Mouse (Mus musculus): Measurements from ENCODE around the gene Galnt7. TPM values are rescaled to one million over a fixed set of nuclear protein-coding genes. Genes with fewer than 3 reads are reported as not detected.
A peak's percentile ranks its signal among the peaks of the same experiment; 100 is the strongest.

Gene Galnt7
- total RNA-seq, 2 experiments from 2014 or later: 20.9 to 23.7 TPM

- DNase-seq (ENCODE audit: low spot score in 2 of 2): no peak
Observed at GRCm38 (mm10) chr8:57585831-57586230, 67.0 kb downstream of the Galnt7 start.

DNA sequence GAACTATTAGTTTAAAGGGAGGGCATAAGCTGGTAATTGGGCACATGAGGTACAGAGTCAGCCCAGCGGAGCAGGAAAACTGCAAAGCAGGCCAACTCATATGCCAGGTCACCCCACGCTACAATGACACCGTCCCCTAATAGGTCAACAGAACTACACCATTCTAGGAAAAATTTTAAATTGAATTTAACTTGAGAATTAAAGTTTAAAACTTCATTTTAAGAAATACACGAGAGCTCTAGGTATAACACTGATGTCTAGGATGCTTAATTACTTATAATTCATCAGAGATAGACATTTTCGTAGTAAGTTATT, 67.7 kb downstream of the Galnt7 start:
- no peak for DNase-seq (ENCODE audit: low spot score in 2 of 2)

- no peak for DNase-seq (ENCODE audit: low spot score in 2 of 2)
Observed at GRCm38 (mm10) chr8:57584416-57585127, 68.3 kb downstream of the Galnt7 start.

DNA sequence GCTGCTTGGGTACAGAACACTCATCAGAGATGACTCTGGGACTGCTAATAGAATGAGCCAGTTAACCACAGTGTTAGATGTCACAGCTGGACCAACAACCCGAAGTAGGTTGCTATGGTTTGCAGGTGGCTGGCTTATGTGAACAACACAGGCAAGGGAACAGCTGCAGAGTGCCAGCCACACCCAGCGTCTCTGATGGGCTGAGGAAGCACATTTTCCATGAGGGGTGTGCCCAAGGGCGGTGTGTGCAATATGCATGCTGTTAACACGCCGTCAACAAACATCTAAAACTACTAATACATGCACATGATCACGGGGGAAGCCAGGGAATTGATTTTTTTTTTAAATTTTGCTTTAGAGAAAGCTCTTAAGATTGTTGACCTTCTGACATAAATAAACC, 73.0 kb downstream of the Galnt7 start:
- no peak for DNase-seq (ENCODE audit: low spot score in 2 of 2)

DNA sequence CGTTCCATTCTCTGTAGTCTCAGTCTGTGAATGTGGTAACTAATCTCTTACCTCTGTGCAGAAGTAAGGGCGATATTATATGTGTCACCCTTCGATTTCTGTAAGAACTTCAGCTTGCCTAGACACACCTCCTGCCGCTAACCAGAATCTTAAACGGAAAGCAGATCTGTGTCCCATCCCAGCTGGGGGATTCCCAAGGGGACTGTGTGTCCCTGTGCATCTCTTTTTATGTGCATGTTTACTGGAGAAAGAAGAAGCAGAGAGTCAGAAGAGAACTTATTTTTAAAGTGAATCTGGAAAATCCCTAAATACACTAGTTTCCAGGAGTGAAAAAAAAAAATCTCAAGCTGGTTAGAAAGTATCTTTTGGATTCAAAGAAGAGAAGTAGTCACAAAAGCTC, 75.5 kb downstream of the Galnt7 start:
- DNase-seq (ENCODE audit: low spot score in 2 of 2): no peak

DNA sequence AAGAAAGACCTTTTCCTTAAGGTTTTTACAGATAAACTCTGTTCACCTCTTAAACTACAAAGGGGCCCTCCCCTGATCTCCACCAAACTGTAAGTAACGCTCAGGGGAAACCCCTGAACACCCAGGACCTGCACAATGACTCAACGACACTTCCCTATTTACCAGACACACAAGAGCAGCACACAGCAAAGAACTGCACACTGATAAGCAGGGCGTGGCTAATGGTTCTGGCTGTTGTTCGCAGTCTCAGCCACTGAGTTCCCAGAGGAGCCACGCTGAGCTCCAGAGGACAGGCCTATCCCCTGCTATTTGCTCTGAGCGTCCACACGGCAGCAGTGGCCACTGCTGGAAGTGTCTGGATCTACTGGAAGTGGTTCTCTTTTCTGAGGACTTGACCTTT, 76.6 kb downstream of the Galnt7 start:
- DNase-seq (ENCODE audit: low spot score in 2 of 2): peak in 1 of 2 experiments; percentile 26

DNA sequence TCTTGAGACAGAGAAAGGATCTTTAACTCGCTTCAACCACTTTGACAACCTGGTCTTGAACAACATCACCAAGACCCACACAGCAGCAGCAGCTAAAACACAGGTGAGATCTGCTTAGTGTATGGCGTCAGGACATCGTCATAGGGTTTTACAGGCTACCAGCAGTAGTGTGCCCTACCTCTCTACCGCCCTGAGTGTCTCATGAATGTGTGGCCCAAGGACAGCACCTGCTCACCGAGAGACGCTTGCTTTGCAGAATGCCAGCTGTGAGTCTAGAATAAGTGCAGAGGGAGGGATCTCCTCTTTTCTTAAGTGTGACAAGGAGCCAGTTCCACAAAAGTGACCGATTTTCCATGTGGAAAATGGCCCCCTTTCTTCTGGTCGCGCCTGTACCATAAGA, 77.5 kb downstream of the Galnt7 start:
- no peak for DNase-seq (ENCODE audit: low spot score in 2 of 2)

GRCm38 (mm10) chr8:57574398-57574797, 78.4 kb downstream of the Galnt7 start:
- DNase-seq (ENCODE audit: low spot score in 2 of 2): peak; percentile 35 to 48

DNA sequence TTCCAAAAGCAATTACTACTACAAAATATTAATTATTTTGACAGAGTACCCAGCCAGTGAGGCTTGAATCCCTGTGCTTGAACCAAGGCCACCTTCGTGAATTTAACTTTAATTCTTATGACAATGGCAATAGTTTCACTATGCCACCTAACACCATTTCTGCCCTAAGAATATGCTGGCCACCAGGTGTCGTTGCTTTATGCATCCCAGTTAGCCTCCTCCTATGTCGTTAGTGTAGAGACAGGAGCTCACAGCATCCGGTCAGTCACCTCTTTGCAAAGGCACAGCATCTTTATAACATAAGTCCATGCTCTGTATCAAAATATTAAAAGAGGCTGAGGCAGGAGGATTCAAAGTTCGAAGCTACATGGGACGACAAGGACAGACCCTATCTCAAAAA, 79.0 kb downstream of the Galnt7 start:
- no peak for DNase-seq (ENCODE audit: low spot score in 2 of 2)

DNA sequence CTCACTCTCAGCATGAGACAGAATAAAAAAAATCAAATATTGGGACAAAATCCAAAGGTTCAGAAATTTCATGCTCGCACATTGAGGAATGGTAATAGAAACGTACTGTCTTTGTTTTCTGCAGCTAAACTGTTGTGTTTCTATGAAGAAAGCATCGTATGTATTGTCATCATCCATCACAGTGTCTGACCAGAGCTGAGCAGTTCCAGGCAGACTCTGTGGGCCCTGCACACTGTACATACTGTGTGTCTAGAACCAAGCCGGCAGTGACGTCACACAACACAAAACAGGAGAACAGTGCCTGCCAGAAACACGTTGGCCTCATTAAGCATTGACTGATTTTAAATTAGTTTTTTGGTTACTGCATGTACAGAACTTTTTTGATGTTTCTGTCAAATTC, 82.9 kb downstream of the Galnt7 start:
- DNase-seq (ENCODE audit: low spot score in 2 of 2): no peak

DNA sequence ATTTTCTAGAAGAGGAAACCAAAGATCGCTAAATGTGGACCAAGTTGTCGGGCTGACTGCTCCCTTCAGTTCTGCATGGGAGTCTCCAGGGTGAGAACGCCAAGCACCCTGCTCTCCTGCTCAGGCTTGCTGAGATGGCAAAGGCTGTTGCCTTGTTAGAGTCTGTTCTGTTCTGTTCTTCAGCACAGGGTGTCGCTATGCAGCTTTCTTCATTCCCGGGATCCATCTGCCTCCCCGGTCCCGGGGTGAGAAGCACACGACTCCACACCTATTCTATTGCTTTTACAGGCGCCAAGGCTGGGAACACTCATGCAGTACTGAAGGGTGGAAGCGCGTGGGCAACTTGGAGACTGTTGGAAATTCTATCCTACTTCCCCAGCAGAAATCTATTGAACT, 83.4 kb downstream of the Galnt7 start:
- no peak for DNase-seq (ENCODE audit: low spot score in 2 of 2)

GRCm38 (mm10) chr8:57568633-57569399, 84.0 kb downstream of the Galnt7 start:
- no peak for DNase-seq (ENCODE audit: low spot score in 2 of 2)

GRCm38 (mm10) chr8:57567998-57568397, 84.8 kb downstream of the Galnt7 start:
- DNase-seq (ENCODE audit: low spot score in 2 of 2): no peak

GRCm38 (mm10) chr8:57565039-57565438, 87.8 kb downstream of the Galnt7 start:
- no peak for DNase-seq (ENCODE audit: low spot score in 2 of 2)

- no peak for DNase-seq (ENCODE audit: low spot score in 2 of 2)
Observed at GRCm38 (mm10) chr8:57563726-57564125, 89.1 kb downstream of the Galnt7 start.

- no peak for DNase-seq (ENCODE audit: low spot score in 2 of 2)
Observed at GRCm38 (mm10) chr8:57562741-57563140, 90.1 kb downstream of the Galnt7 start.

GRCm38 (mm10) chr8:57560926-57561325, 91.9 kb downstream of the Galnt7 start:
- DNase-seq (ENCODE audit: low spot score in 2 of 2): no peak

DNA sequence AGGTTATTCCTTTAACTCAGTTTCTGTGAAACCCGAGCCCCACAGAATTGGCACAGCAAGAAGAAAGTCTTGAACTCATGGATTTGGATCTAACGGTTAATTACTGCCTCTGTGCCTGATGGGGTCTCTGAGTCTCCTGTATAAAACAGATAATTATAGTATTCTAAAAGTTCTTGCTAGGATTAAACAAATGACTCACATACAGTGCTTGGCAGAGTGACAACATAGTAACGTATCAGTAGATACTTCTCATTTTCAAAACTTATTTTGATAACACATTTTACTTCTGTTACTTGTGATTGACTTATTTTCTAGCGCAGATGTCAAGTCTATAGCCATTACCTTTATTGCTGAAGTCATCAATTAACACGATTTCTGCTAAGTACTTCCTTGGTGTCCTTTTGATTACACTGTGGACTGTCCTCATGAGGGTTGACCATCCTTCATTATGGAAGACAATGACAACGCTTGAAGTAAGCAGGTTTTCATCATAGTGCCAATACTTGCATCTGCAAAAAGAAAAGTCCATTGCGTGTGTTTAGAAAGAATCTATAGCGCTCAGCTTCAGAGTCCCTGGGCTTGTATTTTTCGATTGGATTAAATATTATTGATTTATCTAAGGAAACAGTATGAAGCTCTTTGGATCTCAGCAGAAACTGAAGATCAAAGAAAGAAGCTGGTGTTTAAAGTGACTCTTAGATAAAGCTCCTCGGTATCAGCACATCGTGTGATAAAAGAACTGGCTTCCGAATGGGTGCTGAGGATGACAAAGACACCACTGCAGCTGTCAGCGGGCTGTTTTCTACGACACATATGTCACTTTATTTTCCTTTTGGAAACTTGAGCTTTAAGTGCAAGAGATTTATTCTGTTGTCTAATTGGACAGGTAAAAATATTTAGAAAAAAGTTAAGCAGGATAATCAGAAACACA, 100.5 kb downstream of the Galnt7 start:
- no peak for DNase-seq (ENCODE audit: low spot score in 2 of 2)

DNA sequence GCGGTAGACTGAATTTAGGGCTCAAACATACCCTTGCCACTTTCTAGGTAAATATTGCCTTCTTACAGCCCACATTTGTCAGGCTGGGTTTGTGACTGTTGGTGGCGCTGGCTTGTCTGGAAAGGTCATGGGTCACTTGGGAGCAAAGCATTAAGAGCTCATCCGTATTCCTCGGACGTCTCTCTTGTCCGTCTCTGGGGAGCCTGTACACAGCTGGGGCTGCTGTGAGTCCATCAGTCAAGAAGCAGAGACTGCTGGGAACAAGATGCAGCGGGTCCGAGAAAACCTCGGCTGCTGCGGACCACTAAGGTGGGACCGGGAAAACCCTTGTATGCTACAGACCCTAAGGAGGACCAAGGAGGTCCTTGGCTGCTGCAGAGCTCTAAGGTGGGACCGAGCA, 105.3 kb downstream of the Galnt7 start:
- no peak for DNase-seq (ENCODE audit: low spot score in 2 of 2)

- DNase-seq (ENCODE audit: low spot score in 2 of 2): no peak
Observed at GRCm38 (mm10) chr8:57546834-57547233, 106.0 kb downstream of the Galnt7 start.

GRCm38 (mm10) chr8:57546401-57546800, 106.4 kb downstream of the Galnt7 start:
- no peak for DNase-seq (ENCODE audit: low spot score in 2 of 2)

GRCm38 (mm10) chr8:57541405-57541804, 111.4 kb downstream of the Galnt7 start:
- DNase-seq (ENCODE audit: low spot score in 2 of 2): no peak

Data from adrenal gland, postnatal 4 days (tissue).